Mouse (Mus musculus) hindbrain, embryonic 14.5 days (tissue): ENCODE results near the gene Flvcr2. TPM values are rescaled to one million over a fixed set of nuclear protein-coding genes. Genes with fewer than 3 reads are reported as not detected.

Experiments
- ATAC-seq: fragments of 200-750 bp; cut with Nextera tagmentation; 2 replicates; pipeline ENCODE4 v1.8.0; 2017; ENCODE audit warnings: moderate number of reproducible peaks, mild to moderate bottlenecking, moderate TSS enrichment, moderate library complexity; ENCODE audit not compliant: low FRiP score
- DNase-seq: peaks from one replicate; pipeline ENCODE4 v3.0.0-alpha.2; 2015; ENCODE audit warnings: low spot score
- H3K27ac ChIP-seq: fragments of 300-500 bp; sonication (generic); 2 replicates; pipeline ENCODE4 v1.5.1; 2014; ENCODE audit warnings: mild to moderate bottlenecking, moderate library complexity
- H3K27me3 ChIP-seq: fragments of 300-500 bp; sonication (generic); 2 replicates; pipeline ENCODE4 v1.6.1; 2014; ENCODE audit warnings: mild to moderate bottlenecking, low read length, mixed read lengths; ENCODE audit not compliant: control insufficient read depth, insufficient read depth
- H3K36me3 ChIP-seq: fragments of 300-500 bp; sonication (generic); replicated peaks from 2 replicates; pipeline ENCODE4 v1.6.1; 2014; ENCODE audit not compliant: control insufficient read depth, insufficient read depth
- H3K4me1 ChIP-seq: fragments of 300-500 bp; sonication (generic); replicated peaks from 2 replicates; pipeline ENCODE4 v1.6.1; 2014; ENCODE audit warnings: antibody characterized with exemption, low read length, mixed read lengths; ENCODE audit not compliant: control insufficient read depth, insufficient read depth
- H3K4me2 ChIP-seq: fragments of 300-500 bp; sonication (generic); replicated peaks from 2 replicates; pipeline ENCODE4 v1.6.1; 2014; ENCODE audit warnings: mild to moderate bottlenecking, moderate library complexity
- H3K4me3 ChIP-seq: fragments of 300-500 bp; sonication (generic); replicated peaks from 2 replicates; pipeline ENCODE4 v1.5.1; 2014; ENCODE audit warnings: mild to moderate bottlenecking, low read length
- H3K9ac ChIP-seq: fragments of 300-500 bp; sonication (generic); 2 replicates; pipeline ENCODE4 v1.6.1; 2014
- H3K9me3 ChIP-seq: fragments of 300-500 bp; sonication (generic); 2 replicates; pipeline ENCODE4 v1.6.1; 2016; ENCODE audit warnings: low read length; ENCODE audit not compliant: control insufficient read depth
- WGBS: fragments of 180-500 bp; shearing (Covaris S2); extraction: QIAGEN DNeasy Blood & Tissue Kit; methylation state at CpG from one replicate; pipeline ENCODE4 v1.1.7; 2014; 5-methylcytosine and 5-hydroxymethylcytosine counted together
- microRNA-seq: library from miRNA; unstranded; fragments of <30 nt; microRNA quantifications from one replicate; pipeline ENCODE4, GENCODE M21; 2016
- polyA plus RNA-seq: library from polyadenylated mRNA; unstranded; fragments of >200 nt; fragmentation: Nextera tagmentation; extraction: Ambion mirVana; gene quantifications from 2 replicates; pipeline ENCODE4 v1.2.1, GENCODE M21; 2014

The Flvcr2 gene
- polyA plus RNA-seq, 1 experiment from 2014 or later, result 5.2 TPM

- ATAC-seq (no peak), DNase-seq (no peak)
- Histone ChIP-seq H3K9me3 (no peaks in the 10 kb centered on the region), H3K4me2 (no peak overlapping the region), H3K27ac (no peak overlapping the region), H3K4me1 (no peaks in the 10 kb centered on the region), H3K4me3 (no peak overlapping the region), H3K27me3 (no peaks in the 10 kb centered on the region), H3K36me3 (peaks cover 5% of the 10 kb centered on the region; the same call in 1 of the 2 replicates), H3K9ac (no peak overlapping the region)
- WGBS, result 95% methylated on average over 7 of the region's 7 CpGs
Measured at GRCm38 (mm10) chr12:85857300-85857699, 111.0 kb downstream of the Flvcr2 start.

GRCm38 (mm10) chr12:85859111-85859510, 112.8 kb downstream of the Flvcr2 start:
- Histone ChIP-seq H3K27me3 (no peaks in the 10 kb centered on the region), H3K4me1 (no peaks in the 10 kb centered on the region), H3K4me3 (no peak overlapping the region), H3K9ac (no peak overlapping the region), H3K27ac (no peak overlapping the region), H3K9me3 (no peaks in the 10 kb centered on the region), H3K4me2 (no peak overlapping the region), H3K36me3 (peaks cover 13% of the 10 kb centered on the region; the same call in 1 of the 2 replicates)
- WGBS, result 66% methylated on average over 3 of the region's 3 CpGs
- DNase-seq, result no peak
- ATAC-seq, result no peak

- peaks cover 18% of the 10 kb centered on the region; the same call in 1 of the 2 replicates for H3K36me3 ChIP-seq
- H3K4me2 ChIP-seq, result no peak overlapping the region
- H3K9me3 ChIP-seq, result no peaks in the 10 kb centered on the region
- H3K9ac ChIP-seq, result no peak overlapping the region
- no peak for DNase-seq
- no peak for ATAC-seq
- no peaks in the 10 kb centered on the region for H3K4me1 ChIP-seq
- no peaks in the 10 kb centered on the region for H3K27me3 ChIP-seq
- WGBS, result 59% methylated on average over 3 of the region's 3 CpGs
- no peak overlapping the region for H3K27ac ChIP-seq
- H3K4me3 ChIP-seq, result no peak overlapping the region
Measured at GRCm38 (mm10) chr12:85859511-85860189, 113.3 kb downstream of the Flvcr2 start.

- ATAC-seq, result no peak
- H3K27ac ChIP-seq, result no peak overlapping the region
Measured at GRCm38 (mm10) chr12:85862514-85862913, 116.2 kb downstream of the Flvcr2 start.

More at GRCm38 (mm10) chr12:85862514-85862913, 116.2 kb downstream of the Flvcr2 start:
- no peaks in the 10 kb centered on the region for H3K27me3 ChIP-seq
- H3K4me1 ChIP-seq, result no peaks in the 10 kb centered on the region
- peaks cover 19% of the 10 kb centered on the region; the same call in 1 of the 2 replicates for H3K36me3 ChIP-seq
- H3K4me2 ChIP-seq, result no peak overlapping the region
- no peak for DNase-seq
- no peak overlapping the region for H3K4me3 ChIP-seq
- H3K9me3 ChIP-seq, result no peaks in the 10 kb centered on the region
- no peak overlapping the region for H3K9ac ChIP-seq
- 51% methylated on average over 2 of the region's 2 CpGs for WGBS

Small RNA genes within 50 kb of the gene (microRNA-seq; reads per million reads assigned to microRNA genes)
- gene Gm47285, result not detected

Other genes with a start within 250 kb of the Flvcr2 start
- 0.83 and 1.3 TPM in 2 replicates for gene Jdp2, start 147.5 kb upstream of the Flvcr2 start, polyA plus RNA-seq
- 0.81 and 1.1 TPM in 2 replicates for gene Batf, start 59.9 kb upstream of the Flvcr2 start, polyA plus RNA-seq
- gene Erg28, start 78.0 kb downstream of the Flvcr2 start, polyA plus RNA-seq, result 89.0 and 101 TPM in 2 replicates
- gene Ttll5, start 78.1 kb downstream of the Flvcr2 start, polyA plus RNA-seq, result 14.4 TPM in 2 replicates